Mouse (Mus musculus) lung, postnatal 0 days (tissue): ENCODE measurements around the gene Lcn6. TPM values are rescaled to one million over a fixed set of nuclear protein-coding genes. Genes with fewer than 3 reads are reported as not detected.
"Not testable (repeated sequence)": the region's sequence is repeated elsewhere in the genome, so short reads cannot be mapped to it uniquely, and the experiment has no call there.

Experiments used
- ATAC-seq: fragments of 200-750 bp; cut with Nextera tagmentation; 2 replicates; pipeline ENCODE4 v1.8.0; 2017; ENCODE audit warnings: moderate library complexity
- DNase-seq: peaks from one replicate; pipeline ENCODE4 v3.0.0-alpha.2; 2016; ENCODE audit warnings: low spot score
- H3K27ac ChIP-seq: fragments of 300-500 bp; sonication (generic); 2 replicates; pipeline ENCODE4 v1.5.1; 2014; ENCODE audit warnings: antibody characterized with exemption, mild to moderate bottlenecking, low read length, mixed read lengths
- H3K27me3 ChIP-seq: fragments of 300-500 bp; sonication (generic); replicated peaks from 2 replicates; pipeline ENCODE4 v1.6.1; 2014; ENCODE audit warnings: low read length, mixed read lengths; ENCODE audit not compliant: insufficient read depth
- H3K36me3 ChIP-seq: fragments of 300-500 bp; sonication (generic); 2 replicates; pipeline ENCODE4 v1.6.1; 2014; ENCODE audit warnings: low read length, mixed read lengths; ENCODE audit not compliant: insufficient read depth
- H3K4me1 ChIP-seq: fragments of 300-500 bp; sonication (generic); 2 replicates; pipeline ENCODE4 v1.6.1; 2014; ENCODE audit warnings: antibody characterized with exemption, low read depth, low read length, mixed read lengths; ENCODE audit not compliant: insufficient read depth
- H3K4me2 ChIP-seq: fragments of 300-500 bp; sonication (generic); replicated peaks from 2 replicates; pipeline ENCODE4 v1.6.1; 2014; ENCODE audit warnings: low read depth, mild to moderate bottlenecking, low read length, moderate library complexity, mixed read lengths
- H3K4me3 ChIP-seq: fragments of 300-500 bp; sonication (generic); 2 replicates; pipeline ENCODE4 v1.5.1; 2014; ENCODE audit warnings: low read depth, low read length
- H3K9ac ChIP-seq: fragments of 300-500 bp; sonication (generic); replicated peaks from 2 replicates; pipeline ENCODE4 v1.6.1; 2014; ENCODE audit warnings: low read depth, mild to moderate bottlenecking
- H3K9me3 ChIP-seq: fragments of 300-500 bp; sonication (generic); 2 replicates; pipeline ENCODE4 v1.6.1; 2016; ENCODE audit warnings: low read length, mixed read lengths
- CTCF ChIP-seq: IDR thresholded peaks from 2 replicates; pipeline ENCODE4 v1.5.1; 2016; ENCODE audit warnings: antibody characterized with exemption, mild to moderate bottlenecking
- EP300 ChIP-seq: IDR thresholded peaks from 2 replicates; pipeline ENCODE4 v1.6.1; 2016; ENCODE audit warnings: antibody characterized with exemption, mild to moderate bottlenecking, control low read depth
- WGBS: fragments of 180-500 bp; shearing (Covaris S2); extraction: QIAGEN DNeasy Blood & Tissue Kit; methylation state at CpG from one replicate; pipeline ENCODE4 v1.1.7; 2014; 5-methylcytosine and 5-hydroxymethylcytosine counted together
- polyA plus RNA-seq: library from polyadenylated mRNA; unstranded; fragments of >200 nt; fragmentation: Nextera tagmentation; extraction: Ambion mirVana; gene quantifications from 2 replicates; pipeline ENCODE4 v1.2.1, GENCODE M21; 2015

The Lcn6 gene
- polyA plus RNA-seq, 1 experiment from 2014 or later = not detected

GRCm38 (mm10) chr2:25696951-25697350 lies 20.4 kb downstream of the Lcn6 start:
- DNase-seq (no peak), ATAC-seq (no peak)
- Histone ChIP-seq H3K9me3 (no peaks in the 10 kb centered on the region), H3K36me3 (no peaks in the 10 kb centered on the region), H3K4me3 (no peak overlapping the region), H3K4me2 (no peak overlapping the region), H3K27me3 (no peaks in the 10 kb centered on the region), H3K4me1 (no peaks in the 10 kb centered on the region), H3K9ac (no peak overlapping the region), H3K27ac (no peak overlapping the region)
- 47% methylated on average over 4 of the region's 4 CpGs for WGBS
- TF ChIP-seq CTCF = no peak
- TF ChIP-seq EP300 = no peak

GRCm38 (mm10) chr2:25698696-25699095 lies 22.1 kb downstream of the Lcn6 start:
- no peak for TF ChIP-seq CTCF
- TF ChIP-seq EP300 = no peak
- Histone ChIP-seq H3K36me3 (no peaks in the 10 kb centered on the region), H3K27me3 (no peaks in the 10 kb centered on the region), H3K4me3 (no peak overlapping the region), H3K27ac (no peak overlapping the region), H3K4me2 (no peak overlapping the region), H3K9me3 (no peaks in the 10 kb centered on the region), H3K9ac (no peak overlapping the region), H3K4me1 (no peaks in the 10 kb centered on the region)
- DNase-seq (no peak), ATAC-seq (no peak)
- 82% methylated on average over 2 of the region's 2 CpGs for WGBS

GRCm38 (mm10) chr2:25699743-25700142 lies 23.2 kb downstream of the Lcn6 start, which contains the start of gene Obp2a:
Gene Obp2a (plus strand): TSS chr2:25700043.
- DNase-seq, H3K27ac ChIP-seq, H3K9me3 ChIP-seq, H3K9ac ChIP-seq, H3K27me3 ChIP-seq, ATAC-seq, H3K4me1 ChIP-seq, H3K4me2 ChIP-seq, H3K36me3 ChIP-seq, H3K4me3 ChIP-seq: not testable (repeated sequence)
- 56% methylated on average over 3 of the region's 3 CpGs for WGBS

DNA sequence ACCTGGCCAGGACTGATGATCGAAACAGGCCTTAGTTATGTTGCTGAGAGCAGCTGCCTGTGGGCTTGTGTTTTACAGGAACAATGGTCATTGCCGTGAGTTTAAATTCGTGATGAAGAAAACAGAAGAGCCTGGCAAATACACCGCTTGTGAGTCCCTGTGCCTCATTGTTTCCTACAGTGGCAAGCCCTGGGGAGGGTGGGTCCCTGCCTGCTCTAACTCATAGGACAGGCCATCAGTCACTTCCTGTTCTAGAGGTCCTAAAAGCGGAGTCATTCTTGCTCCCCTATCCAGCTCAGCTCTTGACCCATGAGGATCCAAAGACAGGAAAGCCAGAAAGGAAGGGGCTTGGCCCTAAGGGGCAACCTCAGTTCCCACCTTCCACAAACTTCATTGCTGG lies 24.4 kb downstream of the Lcn6 start:
- no peaks in the 10 kb centered on the region for H3K36me3 ChIP-seq
- TF ChIP-seq CTCF (no peak), EP300 (no peak)
- H3K4me2 ChIP-seq = no peak overlapping the region
- H3K27me3 ChIP-seq = no peaks in the 10 kb centered on the region
- no peak overlapping the region for H3K4me3 ChIP-seq
- no peaks in the 10 kb centered on the region for H3K4me1 ChIP-seq
- no peak overlapping the region for H3K27ac ChIP-seq
- H3K9me3 ChIP-seq = no peaks in the 10 kb centered on the region
- no peak for ATAC-seq
- 68% methylated on average over 5 of the region's 5 CpGs for WGBS
- no peak for DNase-seq
- no peak overlapping the region for H3K9ac ChIP-seq

DNA sequence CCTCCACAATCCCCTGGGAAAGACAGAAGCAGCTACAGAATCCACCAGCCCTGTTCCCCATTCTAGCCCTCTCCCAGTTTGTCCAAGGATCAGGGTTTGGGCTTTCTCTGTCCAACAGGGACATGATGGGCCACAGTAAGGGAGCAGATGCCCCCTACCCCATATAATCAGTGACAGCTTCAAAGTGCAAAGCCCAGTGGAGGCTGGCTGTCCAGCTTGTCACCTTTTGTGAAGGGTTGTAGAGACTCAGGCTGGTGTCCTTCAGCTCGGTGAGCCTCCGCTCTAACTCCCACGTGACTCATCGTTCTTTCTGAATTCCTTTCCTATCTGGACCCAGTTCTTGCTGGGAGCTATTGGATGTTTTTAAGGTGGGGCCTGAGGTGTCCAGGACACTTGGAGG lies 27.1 kb downstream of the Lcn6 start:
- Histone ChIP-seq H3K9me3 (no peaks in the 10 kb centered on the region), H3K4me1 (no peaks in the 10 kb centered on the region), H3K36me3 (no peaks in the 10 kb centered on the region), H3K9ac (no peak overlapping the region), H3K4me3 (no peak overlapping the region), H3K4me2 (no peak overlapping the region), H3K27ac (no peak overlapping the region), H3K27me3 (no peaks in the 10 kb centered on the region)
- ATAC-seq (no peak), DNase-seq (no peak)
- TF ChIP-seq CTCF = no peak
- WGBS = 71% methylated on average over 4 of the region's 4 CpGs

- Histone ChIP-seq H3K27me3 (no peaks in the 10 kb centered on the region), H3K4me2 (peak within 1 kb of the TSS; percentile 91), H3K9ac (peak within 1 kb of the TSS; percentile 51), H3K27ac (no peak within 1 kb of the TSS), H3K36me3 (no peaks in the 10 kb centered on the region), H3K9me3 (no peaks in the 10 kb centered on the region), H3K4me1 (no peaks in the 10 kb centered on the region), H3K4me3 (peak within 1 kb of the TSS; percentile 62)
- under 1% methylated on average over 65 of the region's 78 CpGs for WGBS
- DNase-seq (peak; percentile 84), ATAC-seq (peak; percentile 87)
- TF ChIP-seq EP300 = no peak
- peak; percentile 80 for TF ChIP-seq CTCF
Observed at GRCm38 (mm10) chr2:25706643-25707481, 30.3 kb downstream of the Lcn6 start, which contains the start of gene Bmyc. Gene Bmyc (plus strand): TSS chr2:25706739.
